Mouse (Mus musculus) CH12.LX (cell line): ENCODE measurements around the gene Shbg. TPM values are rescaled to one million over a fixed set of nuclear protein-coding genes. Genes with fewer than 3 reads are reported as not detected.

Source experiments
- DNase-seq: peaks from one replicate; pipeline ENCODE4 v3.0.0-alpha.2; 2013; ENCODE audit errors: extremely low read depth
- H3K27ac ChIP-seq: 2 replicates; pipeline ENCODE4 v1.5.1; 2012; ENCODE audit warnings: low read depth, mild to moderate bottlenecking, control low read depth, moderate library complexity; ENCODE audit not compliant: insufficient read depth
- H3K27me3 ChIP-seq: replicated peaks from 2 replicates; pipeline ENCODE3; 2012; ENCODE audit warnings: inconsistent platforms
- H3K36me3 ChIP-seq, 2 experiments: replicated peaks in 1 of 2; 2 replicates each; pipeline versions ENCODE3 to v1.6.1; 2012; ENCODE audit warnings: inconsistent platforms in 1 of 2, low read length in 1 of 2, mild to moderate bottlenecking in 1 of 2, mixed read lengths in 1 of 2, moderate library complexity in 1 of 2; ENCODE audit not compliant: control insufficient read depth in 1 of 2, insufficient read depth in 1 of 2
- H3K4me1 ChIP-seq, 2 experiments: 2 replicates each; pipeline ENCODE4 v1.6.1; 2012; ENCODE audit warnings: inconsistent platforms in 1 of 2, moderate library complexity in 1 of 2; ENCODE audit not compliant: insufficient read depth in 2 of 2, control insufficient read depth in 1 of 2
- H3K4me2 ChIP-seq: 2 replicates; pipeline ENCODE4 v1.6.1; 2012; ENCODE audit warnings: low read depth, mild to moderate bottlenecking, control low read depth; ENCODE audit not compliant: poor library complexity, insufficient read depth, severe bottlenecking
- H3K4me3 ChIP-seq, 3 experiments: fragments of 150-350 bp in 1 of 3; sonication (generic) in 1 of 3; replicated peaks in 1 of 3; 2 replicates each; pipeline versions ENCODE3 to v1.5.1; 2011 to 2012; ENCODE audit warnings: low read depth in 2 of 3, low read length in 2 of 3, mild to moderate bottlenecking in 2 of 3, moderate library complexity in 2 of 3, control low read depth in 1 of 3, improper control_type of control experiment in 1 of 3, inconsistent platforms in 1 of 3, mixed read lengths in 1 of 3; ENCODE audit not compliant: poor library complexity in 1 of 3
- H3K79me2 ChIP-seq: replicated peaks from 2 replicates; pipeline ENCODE4 v1.6.1; 2012; ENCODE audit warnings: mild to moderate bottlenecking, moderate library complexity; ENCODE audit not compliant: control insufficient read depth, poor library complexity, insufficient read depth, severe bottlenecking; ENCODE audit errors: extremely low read depth
- H3K9ac ChIP-seq: 2 replicates; pipeline ENCODE4 v1.6.1; 2012; ENCODE audit warnings: low read depth, mild to moderate bottlenecking, control low read depth, moderate library complexity; ENCODE audit not compliant: insufficient read depth
- H3K9me3 ChIP-seq: replicated peaks from 2 replicates; pipeline ENCODE3; 2012; ENCODE audit warnings: low read length, inconsistent platforms, mixed read lengths
- E2F4 ChIP-seq: IDR thresholded peaks from 2 replicates; pipeline ENCODE4 v1.6.1; 2011; ENCODE audit warnings: low read depth, low read length, improper control_type of control experiment; ENCODE audit not compliant: insufficient replicate concordance
- ELF1 ChIP-seq: IDR thresholded peaks from 2 replicates; pipeline ENCODE4 v1.6.1; 2014; ENCODE audit warnings: low read depth, mild to moderate bottlenecking, inconsistent platforms, low read length, improper control_type of control experiment
- EP300 ChIP-seq: IDR thresholded peaks from 2 replicates; pipeline ENCODE4 v1.6.1; 2011; ENCODE audit warnings: low read length, improper control_type of control experiment
- HCFC1 ChIP-seq: IDR thresholded peaks from 2 replicates; pipeline ENCODE4 v1.6.1; 2012; ENCODE audit warnings: low read depth, mild to moderate bottlenecking, inconsistent platforms, low read length, improper control_type of control experiment
- KAT2A ChIP-seq: IDR thresholded peaks from 2 replicates; pipeline ENCODE4 v1.6.1; 2012; ENCODE audit warnings: low read length, improper control_type of control experiment, inconsistent platforms; ENCODE audit not compliant: insufficient replicate concordance
- MAFK ChIP-seq: IDR thresholded peaks from 2 replicates; pipeline ENCODE4 v1.6.1; 2011; ENCODE audit warnings: low read length, improper control_type of control experiment; ENCODE audit not compliant: insufficient replicate concordance
- MEF2A ChIP-seq: IDR thresholded peaks from 2 replicates; pipeline ENCODE4 v1.6.1; 2014; ENCODE audit warnings: low read depth, mild to moderate bottlenecking, inconsistent platforms, low read length, improper control_type of control experiment, borderline replicate concordance
- MXI1 ChIP-seq: IDR thresholded peaks from 2 replicates; pipeline ENCODE4 v1.6.1; 2011; ENCODE audit warnings: mild to moderate bottlenecking, low read depth, low read length, improper control_type of control experiment
- MYC ChIP-seq: IDR thresholded peaks from 2 replicates; pipeline ENCODE4 v1.6.1; 2011; ENCODE audit warnings: low read depth, mild to moderate bottlenecking, improper control_type of control experiment, low read length
- NELFE ChIP-seq: IDR thresholded peaks from 2 replicates; pipeline ENCODE4 v1.6.1; 2011; ENCODE audit warnings: low read depth, low read length, improper control_type of control experiment
- RAD21 ChIP-seq: IDR thresholded peaks from 2 replicates; pipeline ENCODE4 v1.6.1; 2011; ENCODE audit warnings: low read depth, mild to moderate bottlenecking, low read length, improper control_type of control experiment, moderate library complexity
- RCOR1 ChIP-seq: conservative IDR thresholded peaks from 2 replicates; pipeline ENCODE4 v1.6.1; 2012; ENCODE audit warnings: low read depth, mild to moderate bottlenecking, inconsistent platforms, low read length, improper control_type of control experiment
- SIN3A ChIP-seq: IDR thresholded peaks from 2 replicates; pipeline ENCODE4 v1.6.1; 2012; ENCODE audit warnings: low read length, improper control_type of control experiment, inconsistent platforms
- TBP ChIP-seq: conservative IDR thresholded peaks from 2 replicates; pipeline ENCODE4 v1.6.1; 2011; ENCODE audit warnings: low read depth, low read length, improper control_type of control experiment
- TCF12 ChIP-seq: IDR thresholded peaks from 2 replicates; pipeline ENCODE4 v1.6.1; 2014; ENCODE audit warnings: low read depth, mild to moderate bottlenecking, inconsistent platforms, low read length, improper control_type of control experiment
- USF1 ChIP-seq: IDR thresholded peaks from 2 replicates; pipeline ENCODE4 v1.6.1; 2014; ENCODE audit warnings: low read depth, mild to moderate bottlenecking, inconsistent platforms, low read length, improper control_type of control experiment
- ZC3H11A ChIP-seq: IDR thresholded peaks from 2 replicates; pipeline ENCODE4 v1.6.1; 2012; ENCODE audit warnings: low read depth, mild to moderate bottlenecking, inconsistent platforms, low read length, improper control_type of control experiment
- ZMIZ1 ChIP-seq: IDR thresholded peaks from 2 replicates; pipeline ENCODE4 v1.6.1; 2012; ENCODE audit warnings: low read depth, mild to moderate bottlenecking, inconsistent platforms, low read length, improper control_type of control experiment
- dilution Hi-C: fragments of 300-500 bp; cut with MboI; formaldehyde crosslinking; loops from 2 replicates; pipeline ENCODE4 v1.14.3; 2020; ENCODE audit warnings: low sequenced_read_pairs; ENCODE audit not compliant: extremely low pct_unique_long_range_greater_than_20kb, extremely low pct_ligation_motif_present
- in situ Hi-C: fragments of 300-500 bp; cut with MboI; formaldehyde crosslinking; loops from 3 replicates; pipeline ENCODE4 v1.14.3; 2019; ENCODE audit warnings: low sequenced_read_pairs, low pct_ligation_motif_present, low pct_unique_long_range_greater_than_20kb, mixed read lengths
- polyA plus RNA-seq: library from polyadenylated mRNA; unstranded; fragments of >175 nt; gene quantifications from 2 replicates; pipeline ENCODE4 v1.2.1, GENCODE M21; 2012; ENCODE audit warnings: low read depth; ENCODE audit not compliant: insufficient read length
- total RNA-seq, 2 experiments: library from RNA; depleted of rRNA; stranded (reverse); fragments of 300-350 nt in 1 of 2; fragments of >200 nt in 1 of 2; gene quantifications; 2 replicates each; pipeline ENCODE4 v1.2.3; 2012 to 2014

Gene Shbg
- total and polyA plus RNA-seq, 3 experiments: not detected

DNA sequence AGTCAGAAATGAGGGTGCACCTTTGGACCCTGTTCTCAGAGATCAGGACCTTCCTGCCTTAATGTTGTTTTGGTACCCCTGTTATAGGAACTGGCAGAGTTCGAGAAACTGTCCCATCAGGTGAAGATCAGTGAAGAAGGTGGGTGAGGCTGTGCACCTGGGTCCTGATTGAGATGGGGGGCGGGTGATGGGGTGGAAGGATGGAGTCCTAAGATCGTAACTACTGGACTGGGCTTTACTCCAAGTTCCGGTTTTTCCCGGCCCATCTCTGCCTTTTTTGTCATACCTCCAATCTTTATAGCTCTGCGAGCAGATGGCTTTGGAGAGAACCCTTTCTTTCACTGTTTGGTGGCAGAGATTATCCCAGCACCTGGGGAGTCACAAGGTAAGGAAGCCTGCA lies 4.7 kb upstream of the Shbg start:
- Histone ChIP-seq H3K27me3 (peaks cover 40% of the 10 kb centered on the region), H3K79me2 (no peaks in the 10 kb centered on the region), H3K36me3 (no peaks in the 10 kb centered on the region), H3K9me3 (no peaks in the 10 kb centered on the region), H3K4me2 (no peak overlapping the region), H3K4me1 (no peaks in the 10 kb centered on the region), H3K4me3 (no peak overlapping the region), H3K9ac (no peak overlapping the region), H3K27ac (no peak overlapping the region)
- in situ Hi-C loops: no loop called here
- TF ChIP-seq SIN3A: no peak
- no peak for TF ChIP-seq TCF12
- TF ChIP-seq NELFE: no peak
- no peak for TF ChIP-seq TBP
- TF ChIP-seq EP300: no peak
- no peak for TF ChIP-seq MEF2A
- no peak for TF ChIP-seq ZMIZ1
- no peak for TF ChIP-seq MXI1
- TF ChIP-seq USF1: no peak
- TF ChIP-seq MYC: no peak
- no peak for TF ChIP-seq E2F4
- TF ChIP-seq KAT2A: no peak
- TF ChIP-seq ZC3H11A: no peak
- TF ChIP-seq MAFK: no peak
- no peak for TF ChIP-seq RCOR1
- TF ChIP-seq ELF1: no peak
- TF ChIP-seq RAD21: no peak
- TF ChIP-seq HCFC1: no peak
- dilution Hi-C loops: no loop called here
- no peak for DNase-seq

DNA sequence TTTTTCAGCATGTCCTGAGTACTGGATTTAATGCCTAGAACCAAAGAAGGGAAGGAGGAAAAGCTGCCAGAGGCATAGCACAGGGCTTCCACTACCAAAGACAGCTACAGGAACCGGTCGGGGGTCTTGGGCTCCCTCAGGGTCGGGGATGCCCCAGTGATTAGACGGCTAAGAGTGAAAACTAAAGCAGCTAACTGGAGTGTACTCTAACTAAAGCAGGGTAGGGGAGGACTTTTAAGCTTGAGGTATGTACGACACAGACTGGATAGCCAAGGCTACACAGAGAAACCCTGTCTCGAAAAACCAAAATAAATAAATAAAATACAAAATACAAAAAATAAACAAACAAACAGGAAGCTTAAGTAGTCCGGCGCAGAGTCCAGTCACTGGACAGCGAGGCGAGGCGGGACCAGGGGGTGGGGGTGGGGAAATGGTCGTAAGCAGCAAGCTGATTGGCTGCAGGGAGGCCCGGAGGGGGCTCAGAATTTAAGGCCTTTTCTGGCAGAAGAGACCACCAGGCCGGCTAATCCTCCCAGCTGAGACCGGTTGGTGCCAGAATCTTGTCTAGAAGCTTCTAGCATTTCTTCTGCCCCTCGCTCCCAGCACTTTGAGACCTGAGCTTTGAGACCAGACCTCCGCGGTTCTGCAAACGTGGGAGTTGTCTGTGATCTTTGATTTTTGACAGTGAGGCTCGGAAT lies 4.0 kb upstream of the Shbg start, which contains the start of gene Sat2:
Sat2 (plus strand) TSS at position 454 of the 698 bp plus-strand sequence.
- Histone ChIP-seq H3K27ac (no peak within 1 kb of the TSS), H3K9me3 (no peaks in the 10 kb centered on the region), H3K27me3 (peaks cover 46% of the 10 kb centered on the region), H3K4me1 (no peaks in the 10 kb centered on the region), H3K79me2 (no peaks in the 10 kb centered on the region), H3K4me3 (peak within 1 kb of the TSS in 1 of 3 experiments; percentile 41), H3K4me2 (no peak within 1 kb of the TSS), H3K36me3 (no peaks in the 10 kb centered on the region), H3K9ac (no peak within 1 kb of the TSS)
- dilution Hi-C loops (no loop called here), in situ Hi-C loops (no loop called here)
- no peak for TF ChIP-seq ZC3H11A
- DNase-seq: no peak
